Mouse (Mus musculus) forebrain, embryonic 14.5 days (tissue): ENCODE measurements around the gene 6030452D12Rik. TPM values are rescaled to one million over a fixed set of nuclear protein-coding genes. Genes with fewer than 3 reads are reported as not detected.

ENCODE experiments used
- ATAC-seq: fragments of 200-750 bp; cut with Nextera tagmentation; 2 replicates; pipeline ENCODE4 v1.8.0; 2017; ENCODE audit warnings: mild to moderate bottlenecking, moderate library complexity
- DNase-seq: peaks from one replicate; pipeline ENCODE4 v3.0.0-alpha.2; 2015; ENCODE audit warnings: low spot score
- H3K27ac ChIP-seq: fragments of 300-500 bp; sonication (generic); 2 replicates; pipeline ENCODE4 v1.5.1; 2014; ENCODE audit warnings: low read depth, mild to moderate bottlenecking, control low read depth, low read length, moderate library complexity
- H3K27me3 ChIP-seq: fragments of 300-500 bp; sonication (generic); replicated peaks from 2 replicates; pipeline ENCODE4 v1.6.1; 2014; ENCODE audit warnings: low read length, control low read depth, mixed read lengths; ENCODE audit not compliant: control insufficient read depth, insufficient read depth
- H3K36me3 ChIP-seq: fragments of 300-500 bp; sonication (generic); 2 replicates; pipeline ENCODE4 v1.6.1; 2014; ENCODE audit warnings: low read length, control low read depth; ENCODE audit not compliant: control insufficient read depth, insufficient read depth
- H3K4me1 ChIP-seq: fragments of 300-500 bp; sonication (generic); 2 replicates; pipeline ENCODE4 v1.6.1; 2014; ENCODE audit warnings: antibody characterized with exemption, low read length, control low read depth; ENCODE audit not compliant: control insufficient read depth, insufficient read depth
- H3K4me2 ChIP-seq: fragments of 300-500 bp; sonication (generic); 2 replicates; pipeline ENCODE4 v1.6.1; 2014; ENCODE audit warnings: mild to moderate bottlenecking, control low read depth, low read length
- H3K4me3 ChIP-seq: fragments of 300-500 bp; sonication (generic); 2 replicates; pipeline ENCODE4 v1.5.1; 2014; ENCODE audit warnings: low read depth, low read length, control low read depth
- H3K9ac ChIP-seq: fragments of 300-500 bp; sonication (generic); 2 replicates; pipeline ENCODE4 v1.6.1; 2014; ENCODE audit warnings: mild to moderate bottlenecking, low read length, control low read depth, moderate library complexity
- H3K9me3 ChIP-seq: fragments of 300-500 bp; sonication (generic); replicated peaks from 2 replicates; pipeline ENCODE4 v1.6.1; 2016; ENCODE audit warnings: low read length, control low read depth, mixed read lengths; ENCODE audit not compliant: control insufficient read depth
- WGBS: fragments of 180-500 bp; shearing (Covaris S2); extraction: QIAGEN DNeasy Blood & Tissue Kit; methylation state at CpG from one replicate; pipeline ENCODE4 v1.1.7; 2014; 5-methylcytosine and 5-hydroxymethylcytosine counted together
- polyA plus RNA-seq: library from polyadenylated mRNA; unstranded; fragments of >200 nt; fragmentation: Nextera tagmentation; extraction: Ambion mirVana; gene quantifications from 2 replicates; pipeline ENCODE4 v1.2.1, GENCODE M21; 2014

Gene 6030452D12Rik
- polyA plus RNA-seq, 1 experiment from 2014 or later = not detected

GRCm38 (mm10) chr8:106527241-106528036 lies 27.1 kb downstream of the 6030452D12Rik start:
- no peaks in the 10 kb centered on the region for H3K9me3 ChIP-seq
- ATAC-seq = no peak

GRCm38 (mm10) chr8:106528596-106529249 lies 28.4 kb downstream of the 6030452D12Rik start:
- 86% methylated on average over 9 of the region's 9 CpGs for WGBS
- Histone ChIP-seq H3K9me3 (no peaks in the 10 kb centered on the region), H3K9ac (no peak overlapping the region), H3K4me3 (no peak overlapping the region), H3K4me1 (no peaks in the 10 kb centered on the region), H3K27ac (no peak overlapping the region), H3K27me3 (no peaks in the 10 kb centered on the region), H3K4me2 (no peak overlapping the region), H3K36me3 (no peaks in the 10 kb centered on the region)
- ATAC-seq = no peak
- DNase-seq = no peak

More at GRCm38 (mm10) chr8:106527241-106528036, 27.1 kb downstream of the 6030452D12Rik start:
- 87% methylated on average over 9 of the region's 9 CpGs for WGBS
- no peak overlapping the region for H3K27ac ChIP-seq
- no peak overlapping the region for H3K4me3 ChIP-seq
- DNase-seq = no peak
- H3K9ac ChIP-seq = no peak overlapping the region
- H3K4me1 ChIP-seq = no peaks in the 10 kb centered on the region
- H3K4me2 ChIP-seq = no peak overlapping the region
- H3K36me3 ChIP-seq = no peaks in the 10 kb centered on the region
- H3K27me3 ChIP-seq = no peaks in the 10 kb centered on the region

- Histone ChIP-seq H3K9ac (no peak overlapping the region), H3K4me3 (no peak overlapping the region), H3K36me3 (no peaks in the 10 kb centered on the region), H3K4me2 (no peak overlapping the region), H3K4me1 (no peaks in the 10 kb centered on the region), H3K27ac (no peak overlapping the region), H3K9me3 (no peaks in the 10 kb centered on the region), H3K27me3 (no peaks in the 10 kb centered on the region)
- no peak for DNase-seq
- ATAC-seq = no peak
- WGBS = 90% methylated on average over 10 of the region's 10 CpGs
These were observed 29.7 kb downstream of the 6030452D12Rik start for GRCm38 (mm10) chr8:106529885-106530482.

- Histone ChIP-seq H3K4me2 (no peak overlapping the region), H3K9me3 (no peaks in the 10 kb centered on the region), H3K36me3 (no peaks in the 10 kb centered on the region), H3K4me1 (no peaks in the 10 kb centered on the region), H3K4me3 (no peak overlapping the region), H3K9ac (no peak overlapping the region), H3K27ac (no peak overlapping the region), H3K27me3 (no peaks in the 10 kb centered on the region)
- no peak for ATAC-seq
- WGBS = 67% methylated on average over 4 of the region's 4 CpGs
- no peak for DNase-seq
These were observed 30.2 kb downstream of the 6030452D12Rik start for GRCm38 (mm10) chr8:106530566-106530965.

- ATAC-seq = no peak
- Histone ChIP-seq H3K27ac (no peak overlapping the region), H3K36me3 (no peaks in the 10 kb centered on the region), H3K9ac (no peak overlapping the region), H3K27me3 (no peaks in the 10 kb centered on the region), H3K4me2 (no peak overlapping the region), H3K4me1 (no peaks in the 10 kb centered on the region), H3K9me3 (no peaks in the 10 kb centered on the region), H3K4me3 (no peak overlapping the region)
- 79% methylated on average over 7 of the region's 7 CpGs for WGBS
- DNase-seq = no peak
These were observed 33.4 kb downstream of the 6030452D12Rik start for GRCm38 (mm10) chr8:106533709-106534108.

- no peak overlapping the region for H3K4me2 ChIP-seq
- H3K9ac ChIP-seq = no peak overlapping the region
- no peaks in the 10 kb centered on the region for H3K36me3 ChIP-seq
- no peaks in the 10 kb centered on the region for H3K9me3 ChIP-seq
- no peak for ATAC-seq
- peak; percentile 59 for DNase-seq
- H3K4me1 ChIP-seq = no peaks in the 10 kb centered on the region
- no peak overlapping the region for H3K27ac ChIP-seq
- H3K4me3 ChIP-seq = no peak overlapping the region
- 35% methylated on average over 6 of the region's 6 CpGs for WGBS
- H3K27me3 ChIP-seq = no peaks in the 10 kb centered on the region
These were observed 34.1 kb downstream of the 6030452D12Rik start for GRCm38 (mm10) chr8:106534449-106534848.

GRCm38 (mm10) chr8:106535448-106535847 lies 35.1 kb downstream of the 6030452D12Rik start:
- DNase-seq = no peak
- ATAC-seq = no peak
- WGBS = 69% methylated on average over 4 of the region's 4 CpGs
- Histone ChIP-seq H3K4me3 (no peak overlapping the region), H3K27ac (no peak overlapping the region), H3K4me2 (no peak overlapping the region), H3K36me3 (no peaks in the 10 kb centered on the region), H3K4me1 (no peaks in the 10 kb centered on the region), H3K9ac (no peak overlapping the region), H3K27me3 (no peaks in the 10 kb centered on the region), H3K9me3 (no peaks in the 10 kb centered on the region)

GRCm38 (mm10) chr8:106539193-106539592 lies 38.9 kb downstream of the 6030452D12Rik start:
- no peak overlapping the region for H3K9ac ChIP-seq
- ATAC-seq = no peak
- no peak overlapping the region for H3K27ac ChIP-seq
- H3K9me3 ChIP-seq = no peaks in the 10 kb centered on the region
- no peaks in the 10 kb centered on the region for H3K36me3 ChIP-seq
- WGBS = 67% methylated on average over 5 of the region's 5 CpGs
- H3K27me3 ChIP-seq = no peaks in the 10 kb centered on the region
- no peak overlapping the region for H3K4me2 ChIP-seq
- no peak overlapping the region for H3K4me3 ChIP-seq
- DNase-seq = no peak
- H3K4me1 ChIP-seq = no peaks in the 10 kb centered on the region

- Histone ChIP-seq H3K27ac (no peak overlapping the region), H3K4me3 (no peak overlapping the region), H3K4me2 (no peak overlapping the region), H3K9me3 (no peaks in the 10 kb centered on the region), H3K27me3 (no peaks in the 10 kb centered on the region), H3K4me1 (no peaks in the 10 kb centered on the region), H3K9ac (no peak overlapping the region), H3K36me3 (no peaks in the 10 kb centered on the region)
- no peak for ATAC-seq
- 81% methylated on average over 11 of the region's 11 CpGs for WGBS
- no peak for DNase-seq
These were observed 40.7 kb downstream of the 6030452D12Rik start for GRCm38 (mm10) chr8:106541002-106541401.
